Mouse (Mus musculus): Measurements from ENCODE around the gene Atp8b4. TPM values are rescaled to one million over a fixed set of nuclear protein-coding genes. Genes with fewer than 3 reads are reported as not detected.
"Not testable (repeated sequence)": the region's sequence is repeated elsewhere in the genome, so short reads cannot be mapped to it uniquely, and the experiment has no call there.

Gene Atp8b4
- 1 to 10 TPM; 1.1 to 2.2 (median 1.6) TPM for total RNA-seq (2022)

- DNase-seq, result no peak
Observed at GRCm38 (mm10) chr2:126500521-126500920, at the start of gene Atp8b4. TSS of gene Atp8b4 (minus strand) at chr2:126500674.

DNA sequence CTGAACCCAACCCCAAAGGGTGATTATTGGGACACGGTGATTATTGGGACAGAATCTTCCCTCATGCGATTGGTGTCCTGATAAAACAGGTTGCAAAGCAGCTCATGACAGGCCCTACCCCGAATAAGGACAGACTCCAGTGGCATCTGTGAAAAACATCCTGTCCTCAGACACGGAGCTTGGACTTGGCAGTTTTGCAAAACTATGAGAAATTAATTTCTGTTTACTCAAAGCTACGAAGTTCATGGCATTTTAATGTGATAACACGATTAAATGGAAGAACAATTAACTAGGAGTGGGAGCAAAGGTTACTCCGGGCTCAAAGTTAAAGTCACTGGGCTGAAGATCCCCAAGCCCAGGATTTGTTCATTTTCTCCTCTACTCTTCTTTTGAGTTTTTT, 49.2 kb upstream of the Atp8b4 start:
- no peak for DNase-seq

DNA sequence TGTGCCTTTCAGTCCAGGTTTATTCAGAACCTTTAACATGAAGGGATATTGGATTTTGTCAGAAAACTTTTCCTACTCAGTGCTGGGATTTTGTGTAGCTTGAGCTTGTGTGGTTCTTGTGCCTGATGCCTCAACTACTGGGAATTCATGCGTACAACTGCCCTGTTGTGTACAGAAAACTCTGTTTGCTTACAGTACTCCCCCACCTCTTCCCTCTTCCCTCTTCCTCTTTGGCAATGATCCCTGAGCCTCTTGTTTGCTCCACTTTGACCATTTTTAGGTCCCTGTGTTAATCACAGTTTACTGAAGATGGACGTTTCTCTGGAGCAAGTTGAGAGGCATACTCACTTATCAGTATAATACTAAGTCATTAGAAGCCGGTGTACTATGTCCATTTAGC, 45.9 kb upstream of the Atp8b4 start:
- DNase-seq, result no peak

DNA sequence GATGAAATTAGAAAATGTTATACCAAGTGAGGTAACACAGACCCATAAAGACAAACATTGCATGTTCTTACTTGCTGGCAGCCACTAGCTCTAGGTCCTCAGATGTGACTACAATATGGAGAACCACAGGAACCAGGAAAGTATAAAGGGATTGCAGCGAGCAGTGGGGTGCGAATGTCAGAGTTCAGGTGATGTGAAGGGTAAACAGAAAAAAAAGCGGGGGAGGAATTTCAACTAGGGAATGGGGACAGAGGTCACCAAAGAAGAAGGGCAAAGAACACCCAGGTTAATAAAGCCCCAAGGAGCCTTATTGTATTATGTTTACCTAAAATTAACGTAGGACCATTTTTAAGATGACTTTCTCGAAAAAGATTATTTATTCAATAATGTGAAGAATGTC, 44.8 kb upstream of the Atp8b4 start:
- no peak for DNase-seq

DNA sequence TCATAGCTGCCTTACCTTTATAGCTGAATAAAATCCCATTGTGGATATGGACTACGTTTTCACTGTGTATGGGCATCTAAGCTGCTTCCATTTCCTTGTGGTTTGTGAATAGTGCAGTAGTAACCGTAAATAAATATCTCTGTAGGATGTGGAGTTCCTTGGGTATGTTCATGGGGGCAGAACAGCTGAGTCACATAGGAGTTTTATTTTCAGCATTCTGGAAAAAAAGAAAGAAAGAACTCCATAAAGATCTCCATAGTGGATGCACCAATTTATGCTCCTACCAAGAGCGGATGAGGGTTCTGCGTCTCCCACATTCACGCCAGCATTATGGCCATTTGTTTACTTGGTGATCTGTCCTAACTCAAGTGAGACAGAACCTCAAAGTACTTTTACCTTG, 41.7 kb upstream of the Atp8b4 start:
- DNase-seq, result no peak

GRCm38 (mm10) chr2:126540390-126540925, 40.0 kb upstream of the Atp8b4 start:
- DNase-seq, result no peak

GRCm38 (mm10) chr2:126537654-126538053, 37.2 kb upstream of the Atp8b4 start:
- no peak for DNase-seq

- DNase-seq, result no peak
Observed at GRCm38 (mm10) chr2:126530581-126530980, 30.1 kb upstream of the Atp8b4 start.

- no peak for DNase-seq
Observed at GRCm38 (mm10) chr2:126527461-126527860, 27.0 kb upstream of the Atp8b4 start.

GRCm38 (mm10) chr2:126524271-126524670, 23.8 kb upstream of the Atp8b4 start:
- no peak for DNase-seq

DNA sequence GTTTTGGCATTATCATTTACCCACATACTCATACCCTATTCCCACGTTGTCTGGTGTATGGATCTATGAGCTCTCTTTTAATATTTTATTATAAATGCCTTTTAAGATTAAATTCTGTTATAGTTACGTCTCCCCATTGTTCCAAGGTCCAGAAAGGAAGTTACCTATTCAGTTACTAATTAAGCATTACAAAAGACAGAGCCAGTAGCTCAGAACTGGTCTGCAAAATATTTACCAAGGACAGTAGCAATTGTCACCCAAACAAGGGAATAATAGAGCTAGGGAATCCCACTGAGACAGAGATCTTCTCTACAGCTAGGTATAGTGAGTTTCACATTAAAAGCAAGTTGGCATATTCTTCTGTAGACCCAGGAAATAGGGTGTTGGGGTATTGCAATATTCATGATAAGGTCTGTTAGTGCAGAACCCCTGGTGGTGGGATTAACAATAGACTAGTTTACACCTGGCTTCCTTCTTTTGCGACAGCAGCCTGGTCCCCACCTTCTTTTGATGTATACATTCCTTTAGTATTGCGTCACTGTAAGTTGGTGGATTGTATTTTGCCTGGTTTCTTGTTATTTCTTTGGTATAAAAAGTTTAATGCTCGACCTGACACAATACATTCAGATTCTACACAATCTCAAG, 22.7 kb upstream of the Atp8b4 start:
- DNase-seq, result not testable (repeated sequence)

- DNase-seq, result no peak
Observed at GRCm38 (mm10) chr2:126522056-126522455, 21.6 kb upstream of the Atp8b4 start.

GRCm38 (mm10) chr2:126521471-126521870, 21.0 kb upstream of the Atp8b4 start:
- no peak for DNase-seq

- DNase-seq, result no peak
Observed at GRCm38 (mm10) chr2:126520828-126521227, 20.4 kb upstream of the Atp8b4 start.

DNA sequence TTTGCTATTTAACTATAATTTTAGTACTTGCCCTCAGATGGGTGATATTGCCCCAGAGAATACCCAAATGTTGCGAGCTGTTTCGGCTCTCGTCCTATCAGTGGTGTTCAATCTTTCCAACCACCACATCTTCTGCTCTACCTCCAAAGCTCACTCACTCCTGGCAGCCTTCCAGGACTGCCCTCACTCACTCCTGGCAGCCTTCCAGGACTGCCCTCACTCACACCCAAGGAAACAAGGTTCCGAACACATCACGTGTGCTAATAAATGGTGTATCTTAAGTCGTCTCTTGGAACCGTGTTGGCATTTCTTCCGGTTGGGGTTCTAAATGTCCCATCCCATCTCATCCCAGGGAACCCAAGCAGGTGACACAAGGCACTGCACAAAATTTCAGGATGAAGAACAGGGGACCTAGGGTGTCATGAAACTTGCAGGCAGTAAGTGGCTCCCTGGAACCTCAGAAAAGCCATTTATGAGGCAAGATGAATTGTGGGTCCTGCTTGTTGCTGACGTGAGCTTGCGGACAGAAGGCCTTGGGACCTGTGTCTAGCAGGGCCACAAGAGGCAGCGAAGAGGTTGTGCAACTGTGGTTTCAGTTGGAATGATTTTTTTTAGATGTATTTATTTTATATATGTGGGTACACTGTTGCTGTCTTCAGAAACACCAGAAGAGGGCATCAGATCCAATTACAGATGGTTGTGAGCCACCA, 19.6 kb upstream of the Atp8b4 start:
- DNase-seq, result peak; percentile 33

DNA sequence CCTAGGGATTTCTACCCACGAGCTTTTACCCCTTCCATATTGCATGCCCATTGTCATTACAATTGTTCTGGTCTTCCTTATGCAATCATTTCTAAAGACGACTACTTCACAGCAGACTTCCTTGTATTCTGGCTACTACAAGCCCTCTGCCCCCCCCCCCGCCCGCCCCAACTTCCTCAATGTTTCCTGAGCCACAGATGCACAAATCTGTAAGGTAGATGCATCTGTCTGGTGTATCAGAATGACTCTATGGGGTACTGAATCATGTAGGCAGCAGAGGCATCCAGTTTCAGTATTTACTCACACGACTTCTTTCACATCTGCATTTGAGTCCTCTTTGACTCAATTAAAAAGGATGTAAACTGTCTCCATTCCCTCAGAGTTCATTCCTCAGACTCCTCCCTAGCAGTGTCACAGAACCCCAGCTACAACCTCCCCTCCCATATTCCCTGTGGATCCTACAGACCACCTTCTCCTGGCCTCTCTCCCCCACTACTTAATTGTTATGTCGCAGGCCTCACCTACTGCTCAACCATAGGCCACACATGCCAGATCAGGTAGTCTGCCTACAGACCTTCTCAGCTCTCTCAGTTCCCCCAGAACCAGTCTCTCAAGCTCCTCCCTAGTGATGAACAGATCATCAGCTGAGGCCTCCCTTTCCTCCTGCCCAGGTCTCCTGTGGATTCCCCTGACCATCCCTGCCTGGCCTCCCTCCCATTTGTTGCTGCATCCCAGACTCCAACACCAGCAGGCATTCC, 14.8 kb upstream of the Atp8b4 start:
- no peak for DNase-seq

- no peak for DNase-seq
Observed at GRCm38 (mm10) chr2:126508228-126508627, 7.8 kb upstream of the Atp8b4 start.

DNA sequence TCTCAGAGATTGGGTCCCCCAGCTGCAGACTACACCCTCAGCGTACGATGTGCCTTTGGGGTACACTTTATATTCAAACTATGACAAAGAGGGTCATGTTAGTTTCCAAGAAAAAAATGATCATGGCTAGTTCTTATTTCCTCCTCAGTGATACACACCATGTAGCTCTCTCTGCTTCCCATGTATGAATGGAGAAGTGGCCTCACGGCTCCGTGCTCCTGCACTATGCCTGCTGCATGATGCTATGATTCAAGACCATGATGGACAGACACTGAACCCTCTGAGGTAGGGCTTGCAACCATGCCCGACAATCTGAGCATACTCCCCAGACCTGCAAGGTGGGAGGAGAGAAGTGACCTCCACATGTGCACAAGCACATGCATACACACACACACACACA, 7.0 kb upstream of the Atp8b4 start:
- no peak for DNase-seq

GRCm38 (mm10) chr2:126505156-126505555, 4.7 kb upstream of the Atp8b4 start:
- DNase-seq, result peak; percentile 85

GRCm38 (mm10) chr2:126499730-126500129, 744 bp downstream of the Atp8b4 start:
- DNase-seq, result no peak

GRCm38 (mm10) chr2:126498761-126499452, 1.6 kb downstream of the Atp8b4 start:
- no peak for DNase-seq

- DNase-seq, result no peak
Observed at GRCm38 (mm10) chr2:126496838-126497237, 3.6 kb downstream of the Atp8b4 start.

All from adrenal gland, adult 8-10 months (tissue).